Mouse (Mus musculus): ENCODE measurements around the gene Nudt8. TPM values are rescaled to one million over a fixed set of nuclear protein-coding genes. Genes with fewer than 3 reads are reported as not detected.

The Nudt8 gene
- polyA plus RNA-seq, 1 experiment: 8.4 TPM

DNA sequence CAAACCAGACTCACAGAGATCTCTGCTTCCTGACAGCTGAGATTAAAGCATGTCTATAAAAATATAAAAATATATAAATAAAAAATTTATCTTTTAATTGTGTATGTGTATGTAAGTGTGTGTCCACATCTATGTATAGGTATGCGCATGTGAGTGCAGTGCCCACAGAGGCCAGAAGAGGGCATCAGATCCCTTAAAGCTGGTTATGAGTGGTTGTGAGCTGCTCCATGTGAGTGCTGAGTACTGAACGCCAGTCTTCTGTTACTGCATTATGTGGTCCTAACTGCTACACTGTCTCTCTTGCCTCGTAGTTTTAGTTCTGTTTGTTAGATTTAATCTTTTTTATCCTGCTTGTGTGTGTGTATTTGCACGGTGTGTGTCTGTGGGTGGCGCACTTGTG, 50.6 kb downstream of the Nudt8 start:
- WGBS: 96% methylated on average over 5 of the region's 5 CpGs
- Histone ChIP-seq H3K4me1 (ENCODE audit: control insufficient read depth, insufficient read depth, low read length) (peaks cover 23% of the 10 kb centered on the region), H3K4me3 (replicated peaks; ENCODE audit: insufficient read depth, low read depth, low read length) (no peak overlapping the region), H3K27me3 (ENCODE audit: control insufficient read depth, insufficient read depth, low read length) (no peaks in the 10 kb centered on the region), H3K27ac (ENCODE audit: insufficient read depth, low read length) (no peak overlapping the region)
- no peak for DNase-seq
- TF ChIP-seq CTCF (IDR thresholded peaks at IDR 0.05; ENCODE audit: borderline replicate concordance, insufficient read depth, low read depth, low read length): no peak
- no peak for TF ChIP-seq POLR2A (IDR thresholded peaks at IDR 0.05; ENCODE audit: borderline replicate concordance, insufficient read depth, low read length)

Other genes starting within 250 kb of the Nudt8 start
- 36.9 and 38.3 TPM in 2 replicates for gene Kmt5b, start 233.2 kb upstream of the Nudt8 start, polyA plus RNA-seq (2012; rRNA removed)
- gene Chka, start 148.8 kb upstream of the Nudt8 start, polyA plus RNA-seq (2012; rRNA removed): 118 and 132 TPM in 2 replicates
- 29.9 and 32.3 TPM in 2 replicates for gene Tcirg1, start 93.4 kb upstream of the Nudt8 start, polyA plus RNA-seq (2012; rRNA removed)
- gene Ndufs8, start 87.8 kb upstream of the Nudt8 start, polyA plus RNA-seq (2012; rRNA removed): 363 and 369 TPM in 2 replicates
- 7.0 and 8.0 TPM in 2 replicates for gene Aldh3b1, start 70.8 kb upstream of the Nudt8 start, polyA plus RNA-seq (2012; rRNA removed)
- gene Unc93b1, start 65.4 kb upstream of the Nudt8 start, polyA plus RNA-seq (2012; rRNA removed): 14.3 and 14.5 TPM in 2 replicates
- gene Aldh3b3, start 41.9 kb upstream of the Nudt8 start, polyA plus RNA-seq (2012; rRNA removed): 0.11 and 0.21 TPM in 2 replicates
- 0.32 and 0.36 TPM in 2 replicates for gene Aldh3b2, start 28.3 kb upstream of the Nudt8 start, polyA plus RNA-seq (2012; rRNA removed)
- gene Acy3, start 14.0 kb upstream of the Nudt8 start, polyA plus RNA-seq (2012; rRNA removed): 9.7 and 10.8 TPM in 2 replicates
- 0.08 and 0.33 TPM in 2 replicates for gene Tbx10, start 7.8 kb upstream of the Nudt8 start, polyA plus RNA-seq (2012; rRNA removed)
- gene Gm49405, start within 50 bp of the Nudt8 start, polyA plus RNA-seq (2012; rRNA removed): 4.8 and 5.5 TPM in 2 replicates
- 15.8 and 19.9 TPM in 2 replicates for gene Doc2g, start 2.7 kb downstream of the Nudt8 start, polyA plus RNA-seq (2012; rRNA removed)
- 331 and 332 TPM in 2 replicates for gene Ndufv1, start 12.2 kb downstream of the Nudt8 start, polyA plus RNA-seq (2012; rRNA removed)
- 517 and 561 TPM in 2 replicates for gene Gstp1, start 37.4 kb downstream of the Nudt8 start, polyA plus RNA-seq (2012; rRNA removed)
- gene Gstp2, start 45.4 kb downstream of the Nudt8 start, polyA plus RNA-seq (2012; rRNA removed): 8.0 and 10.0 TPM in 2 replicates
- not detected in 2 replicates for gene Gstp3, start 59.0 kb downstream of the Nudt8 start, polyA plus RNA-seq (2012; rRNA removed)
- 5.5 and 8.0 TPM in 2 replicates for gene Cabp2, start 81.0 kb downstream of the Nudt8 start, polyA plus RNA-seq (2012; rRNA removed)
- 88.7 and 97.0 TPM in 2 replicates for gene Cdk2ap2, start 96.6 kb downstream of the Nudt8 start, polyA plus RNA-seq (2012; rRNA removed)
- gene Pitpnm1, start 99.4 kb downstream of the Nudt8 start, polyA plus RNA-seq (2012; rRNA removed): 568 and 602 TPM in 2 replicates
- gene Aip, start 125.3 kb downstream of the Nudt8 start, polyA plus RNA-seq (2012; rRNA removed): 207 and 209 TPM in 2 replicates
- gene Gpr152, start 139.2 kb downstream of the Nudt8 start, polyA plus RNA-seq (2012; rRNA removed): 0.11 and 0.13 TPM in 2 replicates
- 0.06 and 0.16 TPM in 2 replicates for gene Cabp4, start 143.5 kb downstream of the Nudt8 start, polyA plus RNA-seq (2012; rRNA removed)
- 240 and 294 TPM in 2 replicates for gene Coro1b, start 148.0 kb downstream of the Nudt8 start, polyA plus RNA-seq (2012; rRNA removed)
- 0.98 and 1.2 TPM in 2 replicates for gene Ptprcap, start 153.0 kb downstream of the Nudt8 start, polyA plus RNA-seq (2012; rRNA removed)
- gene Rps6kb2, start 162.8 kb downstream of the Nudt8 start, polyA plus RNA-seq (2012; rRNA removed): 93.6 and 95.0 TPM in 2 replicates
- 25.8 and 31.2 TPM in 2 replicates for gene Carns1, start 174.9 kb downstream of the Nudt8 start, polyA plus RNA-seq (2012; rRNA removed)
- 1.1 and 1.4 TPM in 2 replicates for gene Tbc1d10c, start 190.7 kb downstream of the Nudt8 start, polyA plus RNA-seq (2012; rRNA removed)
- 316 and 348 TPM in 2 replicates for gene Ppp1ca, start 191.5 kb downstream of the Nudt8 start, polyA plus RNA-seq (2012; rRNA removed)
- gene Rad9a, start 201.1 kb downstream of the Nudt8 start, polyA plus RNA-seq (2012; rRNA removed): 31.9 and 37.6 TPM in 2 replicates
- gene Clcf1, start 213.7 kb downstream of the Nudt8 start, polyA plus RNA-seq (2012; rRNA removed): 4.3 and 5.0 TPM in 2 replicates
- 0.77 TPM in 1 of 2 replicates, not detected in the other for gene AC109138.7, start 213.8 kb downstream of the Nudt8 start, polyA plus RNA-seq (2012; rRNA removed)
- 39.3 and 40.1 TPM in 2 replicates for gene Pold4, start 231.3 kb downstream of the Nudt8 start, polyA plus RNA-seq (2012; rRNA removed)